Mouse (Mus musculus) stomach, embryonic 16.5 days (tissue): ENCODE measurements around the gene Olfr457. TPM values are rescaled to one million over a fixed set of nuclear protein-coding genes. Genes with fewer than 3 reads are reported as not detected.
"Not testable (repeated sequence)": the region's sequence is repeated elsewhere in the genome, so short reads cannot be mapped to it uniquely, and the experiment has no call there.

Experiments
- ATAC-seq: fragments of 200-750 bp; cut with Nextera tagmentation; 2 replicates; pipeline ENCODE4 v1.8.0; 2017; ENCODE audit warnings: moderate number of reproducible peaks, moderate TSS enrichment; ENCODE audit not compliant: insufficient read depth, low FRiP score
- H3K27ac ChIP-seq: fragments of 300-500 bp; sonication (generic); 2 replicates; pipeline ENCODE4 v1.5.1; 2014; ENCODE audit warnings: low read length
- H3K27me3 ChIP-seq: fragments of 300-500 bp; sonication (generic); 2 replicates; pipeline ENCODE4 v1.6.1; 2014; ENCODE audit warnings: low read length, control low read depth, mixed read lengths; ENCODE audit not compliant: control insufficient read depth, insufficient read depth
- H3K36me3 ChIP-seq: fragments of 300-500 bp; sonication (generic); 2 replicates; pipeline ENCODE4 v1.6.1; 2014; ENCODE audit warnings: low read length; ENCODE audit not compliant: control insufficient read depth, insufficient read depth
- H3K4me1 ChIP-seq: fragments of 300-500 bp; sonication (generic); 2 replicates; pipeline ENCODE4 v1.6.1; 2014; ENCODE audit warnings: low read length, control low read depth, mixed read lengths; ENCODE audit not compliant: control insufficient read depth, insufficient read depth
- H3K4me2 ChIP-seq: fragments of 300-500 bp; sonication (generic); 2 replicates; pipeline ENCODE4 v1.6.1; 2014; ENCODE audit warnings: low read depth, low read length, mixed read lengths
- H3K4me3 ChIP-seq: fragments of 300-500 bp; sonication (generic); replicated peaks from 2 replicates; pipeline ENCODE4 v1.5.1; 2014; ENCODE audit warnings: mild to moderate bottlenecking, low read length
- H3K9ac ChIP-seq: fragments of 300-500 bp; sonication (generic); 2 replicates; pipeline ENCODE4 v1.6.1; 2014; ENCODE audit warnings: low read length
- H3K9me3 ChIP-seq: fragments of 300-500 bp; sonication (generic); replicated peaks from 2 replicates; pipeline ENCODE4 v1.6.1; 2016; ENCODE audit warnings: low read length, control low read depth; ENCODE audit not compliant: control insufficient read depth
- WGBS: fragments of 180-500 bp; shearing (Covaris S2); extraction: QIAGEN DNeasy Blood & Tissue Kit; methylation state at CpG from one replicate; pipeline ENCODE4 v1.1.7; 2014; 5-methylcytosine and 5-hydroxymethylcytosine counted together
- polyA plus RNA-seq: library from polyadenylated mRNA; unstranded; fragments of >200 nt; fragmentation: Nextera tagmentation; extraction: Ambion mirVana; gene quantifications from 2 replicates; pipeline ENCODE4 v1.2.1, GENCODE M21; 2015

The Olfr457 gene
- polyA plus RNA-seq: not detected in 2 replicates

- Histone ChIP-seq H3K9me3 (no peaks in the 10 kb centered on the region), H3K4me2 (no peak within 1 kb of the TSS), H3K36me3 (no peaks in the 10 kb centered on the region), H3K9ac (no peak within 1 kb of the TSS), H3K4me1 (no peaks in the 10 kb centered on the region), H3K27ac (no peak within 1 kb of the TSS), H3K27me3 (no peaks in the 10 kb centered on the region), H3K4me3 (no peak within 1 kb of the TSS)
- no peak for ATAC-seq
- WGBS: 42% methylated on average over 1 of the region's 1 CpGs
Measured at GRCm38 (mm10) chr6:42476235-42476634, at the start of gene Olfr457. Gene Olfr457 (minus strand): TSS chr6:42476335.

GRCm38 (mm10) chr6:42513461-42513860 is 37.3 kb upstream of the Olfr457 start:
- Histone ChIP-seq H3K27ac (no peak overlapping the region), H3K4me3 (no peak overlapping the region), H3K9ac (no peak overlapping the region), H3K36me3 (no peaks in the 10 kb centered on the region), H3K9me3 (no peaks in the 10 kb centered on the region), H3K4me1 (no peaks in the 10 kb centered on the region), H3K4me2 (no peak overlapping the region), H3K27me3 (no peaks in the 10 kb centered on the region)
- no peak for ATAC-seq
- 56% methylated on average over 1 of the region's 1 CpGs for WGBS

- H3K36me3 ChIP-seq: no peaks in the 10 kb centered on the region
- no peak overlapping the region for H3K4me3 ChIP-seq
- H3K9ac ChIP-seq: no peak overlapping the region
- H3K27me3 ChIP-seq: no peaks in the 10 kb centered on the region
- H3K4me2 ChIP-seq: no peak overlapping the region
- H3K9me3 ChIP-seq: no peaks in the 10 kb centered on the region
- no peak for ATAC-seq
- no peak overlapping the region for H3K27ac ChIP-seq
- H3K4me1 ChIP-seq: no peaks in the 10 kb centered on the region
Measured at GRCm38 (mm10) chr6:42509311-42509710, 33.2 kb upstream of the Olfr457 start.

GRCm38 (mm10) chr6:42503478-42503877 is 27.3 kb upstream of the Olfr457 start:
- ATAC-seq: no peak
- Histone ChIP-seq H3K9ac (no peak overlapping the region), H3K27me3 (no peaks in the 10 kb centered on the region), H3K27ac (no peak overlapping the region), H3K4me1 (no peaks in the 10 kb centered on the region), H3K36me3 (no peaks in the 10 kb centered on the region), H3K4me2 (no peak overlapping the region), H3K9me3 (no peaks in the 10 kb centered on the region), H3K4me3 (no peak overlapping the region)
- WGBS: 72% methylated on average over 2 of the region's 2 CpGs

GRCm38 (mm10) chr6:42489731-42490130 is 13.6 kb upstream of the Olfr457 start:
- 58% methylated on average over 1 of the region's 1 CpGs for WGBS
- H3K36me3 ChIP-seq: no peaks in the 10 kb centered on the region
- H3K4me2 ChIP-seq: no peak overlapping the region
- H3K9me3 ChIP-seq: no peaks in the 10 kb centered on the region
- no peak for ATAC-seq
- H3K4me1 ChIP-seq: no peaks in the 10 kb centered on the region
- no peaks in the 10 kb centered on the region for H3K27me3 ChIP-seq
- no peak overlapping the region for H3K9ac ChIP-seq
- H3K4me3 ChIP-seq: no peak overlapping the region
- no peak overlapping the region for H3K27ac ChIP-seq

GRCm38 (mm10) chr6:42487114-42487513 is 11.0 kb upstream of the Olfr457 start, which contains the start of gene Olfr456:
Gene Olfr456 (minus strand): TSS chr6:42487214.
- Histone ChIP-seq H3K4me1 (no peaks in the 10 kb centered on the region), H3K27ac (no peak within 1 kb of the TSS), H3K36me3 (no peaks in the 10 kb centered on the region), H3K4me3 (no peak within 1 kb of the TSS), H3K4me2 (no peak within 1 kb of the TSS), H3K9ac (no peak within 1 kb of the TSS), H3K27me3 (no peaks in the 10 kb centered on the region), H3K9me3 (no peaks in the 10 kb centered on the region)
- no peak for ATAC-seq
- WGBS: 76% methylated on average over 1 of the region's 1 CpGs

GRCm38 (mm10) chr6:42484633-42485032 is 8.5 kb upstream of the Olfr457 start:
- no peak overlapping the region for H3K27ac ChIP-seq

GRCm38 (mm10) chr6:42471298-42471697 is 4.8 kb downstream of the Olfr457 start:
- H3K4me1 ChIP-seq, H3K9me3 ChIP-seq, H3K27me3 ChIP-seq, H3K4me2 ChIP-seq, ATAC-seq, H3K36me3 ChIP-seq, H3K27ac ChIP-seq, H3K9ac ChIP-seq, H3K4me3 ChIP-seq: not testable (repeated sequence)
- WGBS: 97% methylated on average over 4 of the region's 4 CpGs

More at GRCm38 (mm10) chr6:42484633-42485032, 8.5 kb upstream of the Olfr457 start:
- H3K27me3 ChIP-seq: no peaks in the 10 kb centered on the region
- H3K9ac ChIP-seq: no peak overlapping the region
- H3K4me3 ChIP-seq: no peak overlapping the region
- H3K9me3 ChIP-seq: no peaks in the 10 kb centered on the region
- ATAC-seq: no peak
- no peaks in the 10 kb centered on the region for H3K4me1 ChIP-seq
- no peaks in the 10 kb centered on the region for H3K36me3 ChIP-seq
- no peak overlapping the region for H3K4me2 ChIP-seq

- Histone ChIP-seq H3K4me3 (no peak overlapping the region), H3K9ac (no peak overlapping the region), H3K9me3 (no peaks in the 10 kb centered on the region), H3K27me3 (no peaks in the 10 kb centered on the region), H3K4me1 (no peaks in the 10 kb centered on the region), H3K4me2 (no peak overlapping the region), H3K36me3 (no peaks in the 10 kb centered on the region), H3K27ac (no peak overlapping the region)
- no peak for ATAC-seq
- 91% methylated on average over 4 of the region's 4 CpGs for WGBS
Measured at GRCm38 (mm10) chr6:42470542-42470941, 5.6 kb downstream of the Olfr457 start.

GRCm38 (mm10) chr6:42465096-42465495 is 11.0 kb downstream of the Olfr457 start, which contains the start of gene Olfr458:
Gene Olfr458 (minus strand): TSS chr6:42465196.
- Histone ChIP-seq H3K4me2 (no peak within 1 kb of the TSS), H3K4me1 (no peaks in the 10 kb centered on the region), H3K9ac (no peak within 1 kb of the TSS), H3K27me3 (no peaks in the 10 kb centered on the region), H3K4me3 (no peak within 1 kb of the TSS), H3K27ac (no peak within 1 kb of the TSS), H3K36me3 (no peaks in the 10 kb centered on the region), H3K9me3 (no peaks in the 10 kb centered on the region)
- no peak for ATAC-seq
- WGBS: 65% methylated on average over 1 of the region's 1 CpGs
